Mouse (Mus musculus): ENCODE data around the gene Myo5c. TPM values are rescaled to one million over a fixed set of nuclear protein-coding genes. Genes with fewer than 3 reads are reported as not detected.

The Myo5c gene
- total and polyA plus RNA-seq, 2 experiments from 2014 or later = 0.22 to 0.62 TPM

- no peak for TF ChIP-seq CTCF (IDR thresholded peaks at IDR 0.05)
- no peak overlapping the region for H3K4me3 ChIP-seq (ENCODE audit: low read depth, low read length)
- ATAC-seq (ENCODE audit: low FRiP score) (no peak), DNase-seq (ENCODE audit: low spot score) (no peak)
- H3K4me2 ChIP-seq (ENCODE audit: low read depth, low read length, poor library complexity, severe bottlenecking) = no peak overlapping the region
- no peak overlapping the region for H3K9ac ChIP-seq (replicated peaks; ENCODE audit: low read length, poor library complexity, severe bottlenecking)
- 94% methylated on average over 8 of the region's 8 CpGs for WGBS
- no peak overlapping the region for H3K27ac ChIP-seq (ENCODE audit: low read depth, low read length)
- no peaks in the 10 kb centered on the region for H3K27me3 ChIP-seq (ENCODE audit: insufficient read depth, low read length)
- no peaks in the 10 kb centered on the region for H3K36me3 ChIP-seq (ENCODE audit: insufficient read depth, low read length)
- no peaks in the 10 kb centered on the region for H3K9me3 ChIP-seq (ENCODE audit: low read length)
- no peaks in the 10 kb centered on the region for H3K4me1 ChIP-seq (ENCODE audit: insufficient read depth, low read length)
Measured at GRCm38 (mm10) chr9:75271539-75271938, 39.7 kb downstream of the Myo5c start.

- H3K36me3 ChIP-seq (ENCODE audit: insufficient read depth, low read length) = no peaks in the 10 kb centered on the region
- no peak overlapping the region for H3K4me3 ChIP-seq (ENCODE audit: low read depth, low read length)
- DNase-seq (ENCODE audit: low spot score) (no peak), ATAC-seq (ENCODE audit: low FRiP score) (no peak)
- no peaks in the 10 kb centered on the region for H3K4me1 ChIP-seq (ENCODE audit: insufficient read depth, low read length)
- no peaks in the 10 kb centered on the region for H3K9me3 ChIP-seq (ENCODE audit: low read length)
- no peak for TF ChIP-seq CTCF (IDR thresholded peaks at IDR 0.05)
- 80% methylated on average over 6 of the region's 6 CpGs for WGBS
- no peak overlapping the region for H3K4me2 ChIP-seq (ENCODE audit: low read depth, low read length, poor library complexity, severe bottlenecking)
- no peak overlapping the region for H3K27ac ChIP-seq (ENCODE audit: low read depth, low read length)
- no peak overlapping the region for H3K9ac ChIP-seq (replicated peaks; ENCODE audit: low read length, poor library complexity, severe bottlenecking)
- H3K27me3 ChIP-seq (ENCODE audit: insufficient read depth, low read length) = no peaks in the 10 kb centered on the region
Measured at GRCm38 (mm10) chr9:75273646-75274045, 41.8 kb downstream of the Myo5c start.

GRCm38 (mm10) chr9:75274486-75274885, 42.7 kb downstream of the Myo5c start:
- ATAC-seq (ENCODE audit: low FRiP score) (no peak), DNase-seq (ENCODE audit: low spot score) (no peak)
- no peak overlapping the region for H3K4me3 ChIP-seq (ENCODE audit: low read depth, low read length)
- no peak for TF ChIP-seq CTCF (IDR thresholded peaks at IDR 0.05)
- H3K4me1 ChIP-seq (ENCODE audit: insufficient read depth, low read length) = no peaks in the 10 kb centered on the region
- no peaks in the 10 kb centered on the region for H3K36me3 ChIP-seq (ENCODE audit: insufficient read depth, low read length)
- no peaks in the 10 kb centered on the region for H3K27me3 ChIP-seq (ENCODE audit: insufficient read depth, low read length)
- no peak overlapping the region for H3K9ac ChIP-seq (replicated peaks; ENCODE audit: low read length, poor library complexity, severe bottlenecking)
- 94% methylated on average over 5 of the region's 5 CpGs for WGBS
- no peak overlapping the region for H3K4me2 ChIP-seq (ENCODE audit: low read depth, low read length, poor library complexity, severe bottlenecking)
- no peak overlapping the region for H3K27ac ChIP-seq (ENCODE audit: low read depth, low read length)
- no peaks in the 10 kb centered on the region for H3K9me3 ChIP-seq (ENCODE audit: low read length)

GRCm38 (mm10) chr9:75275051-75275450, 43.2 kb downstream of the Myo5c start:
- H3K4me3 ChIP-seq (ENCODE audit: low read depth, low read length) = no peak overlapping the region
- no peaks in the 10 kb centered on the region for H3K9me3 ChIP-seq (ENCODE audit: low read length)
- no peak overlapping the region for H3K27ac ChIP-seq (ENCODE audit: low read depth, low read length)
- DNase-seq (ENCODE audit: low spot score) = no peak
- ATAC-seq (ENCODE audit: low FRiP score) = no peak
- H3K36me3 ChIP-seq (ENCODE audit: insufficient read depth, low read length) = no peaks in the 10 kb centered on the region
- H3K27me3 ChIP-seq (ENCODE audit: insufficient read depth, low read length) = no peaks in the 10 kb centered on the region
- no peak overlapping the region for H3K9ac ChIP-seq (replicated peaks; ENCODE audit: low read length, poor library complexity, severe bottlenecking)
- no peaks in the 10 kb centered on the region for H3K4me1 ChIP-seq (ENCODE audit: insufficient read depth, low read length)
- TF ChIP-seq CTCF (IDR thresholded peaks at IDR 0.05) = no peak
- 95% methylated on average over 9 of the region's 9 CpGs for WGBS
- H3K4me2 ChIP-seq (ENCODE audit: low read depth, low read length, poor library complexity, severe bottlenecking) = no peak overlapping the region

GRCm38 (mm10) chr9:75280814-75281213, 49.0 kb downstream of the Myo5c start:
- no peaks in the 10 kb centered on the region for H3K9me3 ChIP-seq (ENCODE audit: low read length)
- no peak overlapping the region for H3K27ac ChIP-seq (ENCODE audit: low read depth, low read length)
- no peak overlapping the region for H3K4me3 ChIP-seq (ENCODE audit: low read depth, low read length)
- peak; percentile 64 for TF ChIP-seq CTCF (IDR thresholded peaks at IDR 0.05)
- H3K9ac ChIP-seq (replicated peaks; ENCODE audit: low read length, poor library complexity, severe bottlenecking) = no peak overlapping the region
- WGBS = 48% methylated on average over 5 of the region's 5 CpGs
- no peaks in the 10 kb centered on the region for H3K4me1 ChIP-seq (ENCODE audit: insufficient read depth, low read length)
- no peak overlapping the region for H3K4me2 ChIP-seq (ENCODE audit: low read depth, low read length, poor library complexity, severe bottlenecking)
- ATAC-seq (ENCODE audit: low FRiP score) (no peak), DNase-seq (ENCODE audit: low spot score) (peak; percentile 47)
- H3K27me3 ChIP-seq (ENCODE audit: insufficient read depth, low read length) = no peaks in the 10 kb centered on the region
- no peaks in the 10 kb centered on the region for H3K36me3 ChIP-seq (ENCODE audit: insufficient read depth, low read length)

- 91% methylated on average over 2 of the region's 2 CpGs for WGBS
- no peak overlapping the region for H3K4me2 ChIP-seq (ENCODE audit: low read depth, low read length, poor library complexity, severe bottlenecking)
- H3K36me3 ChIP-seq (ENCODE audit: insufficient read depth, low read length) = no peaks in the 10 kb centered on the region
- no peak for TF ChIP-seq CTCF (IDR thresholded peaks at IDR 0.05)
- no peaks in the 10 kb centered on the region for H3K9me3 ChIP-seq (ENCODE audit: low read length)
- ATAC-seq (ENCODE audit: low FRiP score) (no peak), DNase-seq (ENCODE audit: low spot score) (no peak)
- H3K4me1 ChIP-seq (ENCODE audit: insufficient read depth, low read length) = no peaks in the 10 kb centered on the region
- no peak overlapping the region for H3K9ac ChIP-seq (replicated peaks; ENCODE audit: low read length, poor library complexity, severe bottlenecking)
- H3K27ac ChIP-seq (ENCODE audit: low read depth, low read length) = no peak overlapping the region
- no peak overlapping the region for H3K4me3 ChIP-seq (ENCODE audit: low read depth, low read length)
- no peaks in the 10 kb centered on the region for H3K27me3 ChIP-seq (ENCODE audit: insufficient read depth, low read length)
Measured at GRCm38 (mm10) chr9:75282179-75282578, 50.4 kb downstream of the Myo5c start.

Data from midbrain, postnatal 0 days (tissue).